Mouse (Mus musculus) brown adipose tissue, adult 24 weeks (tissue): ENCODE measurements around the gene Usp18. TPM values are rescaled to one million over a fixed set of nuclear protein-coding genes. Genes with fewer than 3 reads are reported as not detected.

Experiments
- H3K27ac ChIP-seq: fragments of 200-500 bp; replicated peaks from 2 replicates; pipeline ENCODE4 v1.5.1; 2012; ENCODE audit warnings: low read depth, mild to moderate bottlenecking, low read length
- H3K4me1 ChIP-seq: fragments of 200-500 bp; 2 replicates; pipeline ENCODE4 v1.6.1; 2012; ENCODE audit warnings: low read length, mixed read lengths; ENCODE audit not compliant: control insufficient read depth, insufficient read depth, insufficient read length
- H3K4me3 ChIP-seq: fragments of 200-500 bp; 2 replicates; pipeline ENCODE4 v1.5.1; 2012; ENCODE audit warnings: low read depth, mild to moderate bottlenecking, low read length, moderate library complexity; ENCODE audit not compliant: insufficient read depth
- polyA plus RNA-seq: library from polyadenylated mRNA; stranded (reverse); fragments of >200 nt; gene quantifications from 2 replicates; pipeline ENCODE4 v1.2.4, GENCODE M21; 2012; ENCODE audit not compliant: missing spikeins, insufficient read depth, insufficient read length

Usp18 gene
- polyA plus RNA-seq, 1 experiment, result 1.8 TPM

GRCm38 (mm10) chr6:121304630-121305029 lies 58.9 kb downstream of the Usp18 start:
- H3K4me3 ChIP-seq, result no peak overlapping the region
- peak overlapping the region; percentile 97 for H3K27ac ChIP-seq
- H3K4me1 ChIP-seq, result peaks cover 13% of the 10 kb centered on the region; the same call in 1 of the 2 replicates

GRCm38 (mm10) chr6:121305571-121305970 lies 59.9 kb downstream of the Usp18 start:
- Histone ChIP-seq H3K27ac (peak overlapping the region; percentile 59), H3K4me1 (peaks cover 13% of the 10 kb centered on the region; the same call in 1 of the 2 replicates), H3K4me3 (no peak overlapping the region)

GRCm38 (mm10) chr6:121310984-121311383 lies 65.3 kb downstream of the Usp18 start:
- Histone ChIP-seq H3K4me1 (peaks cover 4% of the 10 kb centered on the region; the same call in 1 of the 2 replicates), H3K27ac (no peak overlapping the region), H3K4me3 (no peak overlapping the region)

- no peak overlapping the region for H3K27ac ChIP-seq
Measured at GRCm38 (mm10) chr6:121319099-121319498, 73.4 kb downstream of the Usp18 start.

More at GRCm38 (mm10) chr6:121319099-121319498, 73.4 kb downstream of the Usp18 start:
- H3K4me3 ChIP-seq, result no peak overlapping the region
- 0 out of 2 replicates have a peak, but pooled peaks cover 2% of the 10 kb centered on the region for H3K4me1 ChIP-seq

Other genes with a start within 250 kb of the Usp18 start
- gene Mical3, start 114.9 kb upstream of the Usp18 start, polyA plus RNA-seq, result 33.3 and 42.4 TPM in 2 replicates
- gene Pex26, start 62.2 kb upstream of the Usp18 start, polyA plus RNA-seq, result 3.9 and 4.1 TPM in 2 replicates
- gene Tuba8, start 35.2 kb upstream of the Usp18 start, polyA plus RNA-seq, result 38.7 and 83.7 TPM in 2 replicates
- gene Slc6a13, start 54.3 kb downstream of the Usp18 start, polyA plus RNA-seq, result 4.9 and 6.3 TPM in 2 replicates
- gene Slc6a12, start 97.2 kb downstream of the Usp18 start, polyA plus RNA-seq, result 0.71 and 1.6 TPM in 2 replicates
- gene Iqsec3, start 227.8 kb downstream of the Usp18 start, polyA plus RNA-seq, result 0.29 and 0.36 TPM in 2 replicates